Mouse (Mus musculus) hindbrain, embryonic 13.5 days (tissue): ENCODE data around the gene G6pc2. TPM values are rescaled to one million over a fixed set of nuclear protein-coding genes. Genes with fewer than 3 reads are reported as not detected.

Source experiments
- ATAC-seq: fragments of 200-750 bp; cut with Nextera tagmentation; 2 replicates; pipeline ENCODE4 v1.8.0; 2017; ENCODE audit warnings: moderate TSS enrichment; ENCODE audit not compliant: low FRiP score
- H3K27ac ChIP-seq: fragments of 300-500 bp; sonication (generic); 2 replicates; pipeline ENCODE4 v1.5.1; 2015; ENCODE audit warnings: inconsistent platforms, mild to moderate bottlenecking, moderate library complexity
- H3K27me3 ChIP-seq: fragments of 300-500 bp; sonication (generic); 2 replicates; pipeline ENCODE4 v1.6.1; 2015; ENCODE audit warnings: mild to moderate bottlenecking, inconsistent platforms
- H3K36me3 ChIP-seq: fragments of 300-500 bp; sonication (generic); 2 replicates; pipeline ENCODE4 v1.6.1; 2015; ENCODE audit warnings: mild to moderate bottlenecking, inconsistent platforms
- H3K4me1 ChIP-seq: fragments of 300-500 bp; sonication (generic); replicated peaks from 2 replicates; pipeline ENCODE4 v1.6.1; 2015; ENCODE audit warnings: inconsistent platforms
- H3K4me2 ChIP-seq: fragments of 300-500 bp; sonication (generic); 2 replicates; pipeline ENCODE4 v1.6.1; 2015; ENCODE audit warnings: inconsistent platforms, mild to moderate bottlenecking, moderate library complexity
- H3K4me3 ChIP-seq: fragments of 300-500 bp; sonication (generic); 2 replicates; pipeline ENCODE4 v1.5.1; 2015; ENCODE audit warnings: mild to moderate bottlenecking, inconsistent platforms
- H3K9ac ChIP-seq: fragments of 300-500 bp; sonication (generic); 2 replicates; pipeline ENCODE4 v1.6.1; 2015; ENCODE audit warnings: mild to moderate bottlenecking, inconsistent platforms
- H3K9me3 ChIP-seq: fragments of 300-500 bp; sonication (generic); 2 replicates; pipeline ENCODE4 v1.6.1; 2016; ENCODE audit warnings: inconsistent platforms
- WGBS: fragments of 180-500 bp; shearing (Covaris S2); methylation state at CpG from one replicate; pipeline ENCODE4 v1.1.7; 2015; 5-methylcytosine and 5-hydroxymethylcytosine counted together
- polyA plus RNA-seq: library from polyadenylated mRNA; unstranded; fragments of >200 nt; fragmentation: Nextera tagmentation; extraction: Ambion mirVana; gene quantifications from 2 replicates; pipeline ENCODE4 v1.2.1, GENCODE M21; 2015

The G6pc2 gene
- 0.14 and 0.31 TPM in 2 replicates for polyA plus RNA-seq

GRCm38 (mm10) chr2:69210773-69211172 lies at the start of gene G6pc2:
G6pc2 (plus strand) TSS chr2:69211073.
- WGBS, result 87% methylated on average over 7 of the region's 7 CpGs
- H3K4me1 ChIP-seq, result peaks cover 8% of the 10 kb centered on the region; the same call in 1 of the 2 replicates
- no peak within 1 kb of the TSS for H3K4me2 ChIP-seq
- H3K9ac ChIP-seq, result no peak within 1 kb of the TSS
- no peak within 1 kb of the TSS for H3K27ac ChIP-seq
- ATAC-seq, result no peak
- no peaks in the 10 kb centered on the region for H3K36me3 ChIP-seq
- no peaks in the 10 kb centered on the region for H3K27me3 ChIP-seq
- H3K4me3 ChIP-seq, result no peak within 1 kb of the TSS
- no peaks in the 10 kb centered on the region for H3K9me3 ChIP-seq

- Histone ChIP-seq H3K4me1 (no peaks in the 10 kb centered on the region), H3K27ac (peak overlapping the region; percentile 23; the same call in 1 of the 2 replicates), H3K9ac (no peak overlapping the region), H3K27me3 (no peaks in the 10 kb centered on the region), H3K9me3 (peaks cover 3% of the 10 kb centered on the region; the same call in 1 of the 2 replicates), H3K36me3 (no peaks in the 10 kb centered on the region), H3K4me2 (no peak overlapping the region), H3K4me3 (no peak overlapping the region)
- WGBS, result 69% methylated on average over 9 of the region's 9 CpGs
- ATAC-seq, result no peak
These were observed 40.3 kb upstream of the G6pc2 start for GRCm38 (mm10) chr2:69170395-69171077.

- Histone ChIP-seq H3K4me3 (no peak overlapping the region), H3K4me1 (no peaks in the 10 kb centered on the region), H3K9ac (no peak overlapping the region), H3K27me3 (no peaks in the 10 kb centered on the region), H3K9me3 (peaks cover 3% of the 10 kb centered on the region; the same call in 1 of the 2 replicates), H3K4me2 (no peak overlapping the region), H3K36me3 (no peaks in the 10 kb centered on the region), H3K27ac (no peak overlapping the region)
- 78% methylated on average over 5 of the region's 5 CpGs for WGBS
- ATAC-seq, result no peak
These were observed 35.6 kb upstream of the G6pc2 start for GRCm38 (mm10) chr2:69175296-69175695.

GRCm38 (mm10) chr2:69179721-69180120 lies 31.2 kb upstream of the G6pc2 start:
- WGBS, result 92% methylated on average over 4 of the region's 4 CpGs
- ATAC-seq, result no peak
- Histone ChIP-seq H3K9me3 (no peaks in the 10 kb centered on the region), H3K27ac (no peak overlapping the region), H3K36me3 (no peaks in the 10 kb centered on the region), H3K9ac (no peak overlapping the region), H3K27me3 (no peaks in the 10 kb centered on the region), H3K4me3 (no peak overlapping the region), H3K4me1 (no peaks in the 10 kb centered on the region), H3K4me2 (no peak overlapping the region)

GRCm38 (mm10) chr2:69187990-69188389 lies 22.9 kb upstream of the G6pc2 start:
- H3K9me3 ChIP-seq, result no peaks in the 10 kb centered on the region
- H3K9ac ChIP-seq, result no peak overlapping the region
- 96% methylated on average over 2 of the region's 2 CpGs for WGBS
- H3K36me3 ChIP-seq, result 0 out of 2 replicates have a peak, but pooled peaks cover under 1% of the 10 kb centered on the region
- H3K27ac ChIP-seq, result no peak overlapping the region
- H3K4me2 ChIP-seq, result no peak overlapping the region
- H3K27me3 ChIP-seq, result no peaks in the 10 kb centered on the region
- no peaks in the 10 kb centered on the region for H3K4me1 ChIP-seq
- no peak for ATAC-seq
- H3K4me3 ChIP-seq, result no peak overlapping the region

GRCm38 (mm10) chr2:69188732-69189131 lies 22.1 kb upstream of the G6pc2 start:
- Histone ChIP-seq H3K9me3 (no peaks in the 10 kb centered on the region), H3K4me2 (no peak overlapping the region), H3K9ac (no peak overlapping the region), H3K27me3 (no peaks in the 10 kb centered on the region), H3K27ac (no peak overlapping the region), H3K4me1 (no peaks in the 10 kb centered on the region), H3K4me3 (no peak overlapping the region), H3K36me3 (peaks cover 8% of the 10 kb centered on the region; the same call in 1 of the 2 replicates)
- WGBS, result 88% methylated on average over 6 of the region's 6 CpGs
- ATAC-seq, result no peak

- Histone ChIP-seq H3K9ac (no peak overlapping the region), H3K4me3 (no peak overlapping the region), H3K27ac (no peak overlapping the region), H3K9me3 (no peaks in the 10 kb centered on the region), H3K27me3 (no peaks in the 10 kb centered on the region), H3K36me3 (peaks cover 9% of the 10 kb centered on the region; the same call in 1 of the 2 replicates), H3K4me1 (no peaks in the 10 kb centered on the region), H3K4me2 (no peak overlapping the region)
- WGBS, result 82% methylated on average over 4 of the region's 4 CpGs
- no peak for ATAC-seq
These were observed 21.7 kb upstream of the G6pc2 start for GRCm38 (mm10) chr2:69189222-69189621.

GRCm38 (mm10) chr2:69191059-69191458 lies 19.8 kb upstream of the G6pc2 start:
- no peak for ATAC-seq
- no peak overlapping the region for H3K4me3 ChIP-seq
- H3K4me2 ChIP-seq, result no peak overlapping the region
- 91% methylated on average over 5 of the region's 5 CpGs for WGBS
- H3K9ac ChIP-seq, result no peak overlapping the region
- H3K27me3 ChIP-seq, result no peaks in the 10 kb centered on the region
- H3K9me3 ChIP-seq, result no peaks in the 10 kb centered on the region
- H3K4me1 ChIP-seq, result no peaks in the 10 kb centered on the region
- peaks cover 9% of the 10 kb centered on the region; the same call in 1 of the 2 replicates for H3K36me3 ChIP-seq
- no peak overlapping the region for H3K27ac ChIP-seq

GRCm38 (mm10) chr2:69193555-69193954 lies 17.3 kb upstream of the G6pc2 start:
- Histone ChIP-seq H3K4me3 (no peak overlapping the region), H3K4me1 (no peaks in the 10 kb centered on the region), H3K9ac (no peak overlapping the region), H3K36me3 (peaks cover 9% of the 10 kb centered on the region; the same call in 1 of the 2 replicates), H3K27me3 (no peaks in the 10 kb centered on the region), H3K27ac (no peak overlapping the region), H3K9me3 (no peaks in the 10 kb centered on the region), H3K4me2 (no peak overlapping the region)
- WGBS, result 91% methylated on average over 5 of the region's 5 CpGs
- ATAC-seq, result no peak

- H3K9me3 ChIP-seq, result no peaks in the 10 kb centered on the region
- no peak for ATAC-seq
- WGBS, result 18% methylated on average over 6 of the region's 6 CpGs
- H3K27me3 ChIP-seq, result no peaks in the 10 kb centered on the region
- peaks cover 5% of the 10 kb centered on the region for H3K36me3 ChIP-seq
- H3K4me3 ChIP-seq, result peak overlapping the region; percentile 80
- H3K27ac ChIP-seq, result no peak overlapping the region
- H3K4me1 ChIP-seq, result peaks cover 10% of the 10 kb centered on the region
- peak overlapping the region; percentile 95 for H3K4me2 ChIP-seq
- peak overlapping the region; percentile 79 for H3K9ac ChIP-seq
These were observed 5.7 kb upstream of the G6pc2 start for GRCm38 (mm10) chr2:69205185-69205584.

GRCm38 (mm10) chr2:69205791-69206351 lies 5.0 kb upstream of the G6pc2 start, which contains the start of gene Spc25:
Spc25 (minus strand) TSS chr2:69206194.
- peak; percentile 99 for ATAC-seq
- peak within 1 kb of the TSS; percentile 80 for H3K4me3 ChIP-seq
- H3K4me1 ChIP-seq, result peaks cover 10% of the 10 kb centered on the region
- H3K36me3 ChIP-seq, result peaks cover 5% of the 10 kb centered on the region
- H3K27me3 ChIP-seq, result no peaks in the 10 kb centered on the region
- H3K27ac ChIP-seq, result no peak within 1 kb of the TSS
- no peaks in the 10 kb centered on the region for H3K9me3 ChIP-seq
- peak within 1 kb of the TSS; percentile 95 for H3K4me2 ChIP-seq
- peak within 1 kb of the TSS; percentile 79 for H3K9ac ChIP-seq
- 0% methylated on average over 39 of the region's 46 CpGs for WGBS

- peaks cover under 1% of the 10 kb centered on the region; the same call in 1 of the 2 replicates for H3K36me3 ChIP-seq
- peaks cover 10% of the 10 kb centered on the region for H3K4me1 ChIP-seq
- H3K9me3 ChIP-seq, result no peaks in the 10 kb centered on the region
- ATAC-seq, result peak; percentile 41; the same call in 1 of the 2 replicates
- H3K9ac ChIP-seq, result no peak overlapping the region
- no peaks in the 10 kb centered on the region for H3K27me3 ChIP-seq
- no peak overlapping the region; the same call in 1 of the 2 replicates for H3K4me3 ChIP-seq
- no peak overlapping the region for H3K27ac ChIP-seq
- 28% methylated on average over 7 of the region's 7 CpGs for whole genome bisulfite sequencing
- peak overlapping the region; percentile 22; the same call in 1 of the 2 replicates for H3K4me2 ChIP-seq
These were observed 4.3 kb upstream of the G6pc2 start for GRCm38 (mm10) chr2:69206523-69206922.
